Mouse (Mus musculus) kidney, adult 8-10 months (tissue): Measurements from ENCODE around the gene Iqgap2.

Experiments used
- DNase-seq, 2 experiments: peaks; one replicate each; pipeline ENCODE4 v3.0.0; 2022

The Iqgap2 gene

GRCm38 (mm10) chr13:95610786-95611562, 280.7 kb downstream of the Iqgap2 start:
- DNase-seq: no peak

DNA sequence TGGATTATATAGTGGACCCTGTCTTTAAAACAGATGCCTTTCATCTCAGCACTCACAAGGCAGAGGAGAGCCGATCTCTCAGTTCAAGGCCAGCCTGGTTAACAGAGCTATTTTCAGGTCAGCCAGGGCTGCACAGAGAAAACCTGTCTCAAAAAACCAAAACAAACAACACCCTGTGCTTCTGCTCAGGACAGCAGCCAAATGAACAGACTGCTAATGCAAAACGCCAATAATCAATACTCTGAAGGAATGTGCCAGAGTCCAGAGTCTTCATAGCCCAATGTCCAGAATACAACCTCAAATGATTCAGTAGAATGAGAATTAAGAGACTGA, 282.7 kb downstream of the Iqgap2 start:
- DNase-seq: no peak

GRCm38 (mm10) chr13:95608416-95609087, 283.2 kb downstream of the Iqgap2 start:
- no peak for DNase-seq

DNA sequence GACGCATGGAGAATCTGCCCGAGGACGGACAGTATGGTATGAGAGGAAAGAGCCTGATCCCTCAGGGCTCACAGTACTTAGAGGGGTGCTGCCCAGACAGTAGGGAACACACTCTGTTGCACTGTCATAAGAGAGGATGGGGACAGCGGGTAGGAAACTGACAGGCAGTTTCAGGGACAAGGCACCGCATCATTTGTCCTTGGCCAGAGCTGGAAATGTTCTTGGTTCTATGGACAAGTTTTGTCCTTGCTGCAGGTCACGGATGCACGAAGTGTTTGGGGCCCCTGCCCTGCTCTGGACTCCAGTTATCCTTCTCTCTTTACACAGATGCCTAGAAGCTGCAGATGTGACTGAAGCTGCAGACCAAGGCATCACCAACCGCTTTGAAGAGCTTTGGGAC, 284.7 kb downstream of the Iqgap2 start:
- no peak for DNase-seq

DNA sequence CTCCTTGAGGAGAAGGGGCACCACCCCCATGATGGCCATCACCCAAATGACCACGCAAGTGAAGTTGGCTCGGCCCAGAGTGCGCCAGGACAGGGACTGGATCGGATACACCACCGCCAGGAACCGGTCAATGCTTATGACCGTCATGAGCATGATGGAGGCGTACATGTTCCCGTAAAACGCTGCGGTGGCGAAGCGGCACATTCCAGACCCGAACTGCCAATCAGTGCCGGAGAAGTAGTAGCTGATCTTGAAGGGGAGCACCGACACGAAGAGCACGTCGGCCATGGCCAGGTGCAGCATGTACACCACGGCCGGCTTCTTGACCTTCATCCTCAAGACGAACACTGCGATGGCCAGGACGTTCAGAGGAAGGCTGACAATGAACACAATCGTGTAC, 287.4 kb downstream of the Iqgap2 start:
- no peak for DNase-seq

DNA sequence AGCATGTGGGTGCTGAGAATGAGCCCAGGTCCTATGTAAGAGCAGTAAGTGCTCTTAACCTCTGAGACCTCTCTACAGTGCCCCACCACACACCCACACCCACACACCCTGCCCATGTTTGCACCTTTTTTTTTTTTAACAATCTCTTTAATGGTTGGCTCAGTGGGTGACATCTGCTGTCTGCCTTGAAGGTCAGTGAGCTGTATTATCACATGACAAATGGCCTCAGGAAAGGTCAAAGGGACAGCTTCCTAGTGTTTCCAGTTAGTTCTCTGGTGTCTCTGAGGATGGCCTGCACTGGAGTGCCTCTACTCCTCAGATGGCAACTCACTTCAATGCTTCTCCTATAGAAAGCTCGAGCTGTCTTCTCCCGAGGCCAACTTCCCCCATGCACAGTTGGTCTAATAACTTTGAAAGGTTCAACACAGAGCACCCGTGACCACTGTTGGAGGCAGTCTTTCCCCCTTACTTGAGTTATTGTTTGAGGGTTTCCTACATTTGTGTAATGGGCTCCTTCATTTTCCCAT, 291.8 kb downstream of the Iqgap2 start:
- DNase-seq: no peak

- DNase-seq: no peak
Measured at GRCm38 (mm10) chr13:95598232-95598920, 293.3 kb downstream of the Iqgap2 start.

DNA sequence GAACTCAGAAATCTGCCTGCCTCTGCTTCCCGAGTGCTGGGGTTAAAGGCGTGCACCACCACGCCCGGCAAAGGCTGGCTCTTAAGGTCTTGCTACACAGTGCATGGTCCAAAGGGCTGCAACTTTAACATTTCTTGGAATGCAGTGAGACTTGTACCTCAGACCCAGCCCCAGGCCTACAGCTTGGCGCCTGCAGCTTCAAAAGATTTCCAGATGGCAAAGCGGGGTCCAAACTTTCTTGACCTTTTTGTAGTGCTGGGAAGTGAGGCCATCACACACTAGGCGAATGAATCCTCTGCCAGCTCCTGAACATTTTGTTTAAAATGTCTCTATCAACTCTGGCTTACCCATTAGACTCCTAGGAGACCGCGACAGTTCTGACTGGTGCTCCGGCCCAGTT, 294.1 kb downstream of the Iqgap2 start:
- DNase-seq: no peak

DNA sequence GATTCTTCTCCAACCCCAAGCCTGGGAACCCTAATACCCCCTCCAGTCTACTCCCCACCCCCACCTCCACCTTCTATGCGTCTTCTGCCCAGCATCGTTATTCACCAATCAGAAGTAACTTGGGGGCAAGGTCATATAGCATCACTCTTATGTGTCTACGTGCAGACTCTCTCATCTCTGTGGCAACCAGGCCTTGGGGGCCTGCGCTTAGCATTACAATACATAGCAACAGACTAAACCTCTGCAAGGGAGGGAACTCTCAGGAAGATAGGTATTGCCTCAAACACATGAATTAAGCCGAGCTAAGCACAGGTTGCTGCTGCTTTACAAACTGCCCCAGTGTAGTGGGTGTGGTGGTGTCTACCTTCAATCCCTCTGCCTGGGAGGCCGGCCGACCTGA, 295.0 kb downstream of the Iqgap2 start:
- DNase-seq: no peak

- no peak for DNase-seq
Measured at GRCm38 (mm10) chr13:95595921-95596320, 295.8 kb downstream of the Iqgap2 start.

DNA sequence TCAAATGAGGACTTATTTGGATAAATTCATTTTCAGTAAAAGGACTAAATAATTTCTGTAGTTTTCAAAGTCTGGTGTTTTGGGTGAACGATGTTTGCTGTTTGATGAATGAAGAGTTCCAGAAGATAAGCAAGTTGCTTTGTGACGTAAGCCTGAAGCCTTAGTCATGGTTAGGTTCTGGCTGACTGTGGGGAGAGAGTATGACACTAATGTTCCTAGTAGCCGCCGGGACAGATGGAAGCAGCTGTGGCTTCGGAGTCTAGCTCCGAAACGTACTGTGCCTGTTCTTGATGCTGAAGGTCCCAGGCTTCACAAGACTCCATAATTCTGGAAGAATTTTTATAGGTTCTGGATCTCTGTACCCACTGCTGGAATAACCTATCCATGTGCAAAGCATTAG, 296.3 kb downstream of the Iqgap2 start:
- no peak for DNase-seq

DNA sequence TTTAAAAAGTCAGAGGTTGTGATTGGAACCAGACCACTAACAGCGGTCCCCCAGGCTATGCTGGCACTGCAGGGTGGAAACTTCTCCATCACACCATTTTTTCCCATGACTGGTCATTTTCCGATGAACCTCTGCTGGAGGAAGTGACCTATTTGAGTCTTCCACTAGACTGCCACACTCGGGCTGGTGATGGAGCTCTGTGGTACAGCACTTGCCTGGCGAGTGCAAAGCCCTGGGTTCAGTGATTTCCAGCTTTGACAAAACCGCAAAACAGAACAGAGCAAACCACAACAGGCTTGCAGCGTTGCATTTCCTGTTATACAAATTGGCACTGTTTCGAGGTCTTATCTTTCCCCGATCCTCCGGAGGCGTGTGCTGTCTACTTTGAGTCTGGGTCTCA, 298.9 kb downstream of the Iqgap2 start:
- no peak for DNase-seq

- DNase-seq: no peak
Measured at GRCm38 (mm10) chr13:95591606-95592005, 300.1 kb downstream of the Iqgap2 start.

DNA sequence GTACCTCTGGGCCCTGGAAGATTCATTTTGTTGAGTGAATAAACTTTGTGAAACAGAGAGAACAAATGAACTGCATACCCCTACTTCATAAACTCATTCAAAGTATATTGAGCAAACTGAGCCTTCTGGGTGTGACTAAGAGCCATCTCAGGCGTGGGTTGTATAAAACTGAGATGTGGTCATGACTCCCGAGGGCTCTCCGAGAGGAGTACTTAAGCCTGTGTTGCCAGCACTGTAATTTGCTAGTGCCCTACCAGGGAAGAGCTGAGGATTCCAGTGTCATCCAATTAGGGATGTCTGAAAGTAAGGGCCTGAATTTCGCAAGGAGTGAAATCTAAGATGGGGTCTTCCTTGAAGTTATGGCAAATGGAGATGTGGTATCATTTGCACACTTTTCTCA, 304.1 kb downstream of the Iqgap2 start:
- no peak for DNase-seq

DNA sequence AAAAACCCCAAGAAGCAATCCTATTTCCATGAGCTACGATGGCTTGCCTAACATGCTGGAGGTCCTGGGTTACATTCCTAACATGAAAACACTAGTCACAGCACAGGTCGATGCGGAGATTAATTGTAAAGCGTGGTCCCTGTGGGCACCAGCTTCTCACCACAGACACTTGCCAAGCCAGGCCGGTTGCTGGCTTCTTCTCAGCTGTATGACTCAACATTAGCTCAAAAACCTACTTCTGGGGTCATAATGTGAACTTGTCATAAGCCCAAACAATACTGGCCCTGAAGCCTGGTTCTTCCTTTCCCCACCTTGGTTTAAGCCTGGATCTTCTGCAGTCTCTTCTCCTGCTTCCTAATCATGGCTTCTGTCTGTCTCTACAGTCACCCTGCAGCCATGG, 306.8 kb downstream of the Iqgap2 start:
- no peak for DNase-seq

DNA sequence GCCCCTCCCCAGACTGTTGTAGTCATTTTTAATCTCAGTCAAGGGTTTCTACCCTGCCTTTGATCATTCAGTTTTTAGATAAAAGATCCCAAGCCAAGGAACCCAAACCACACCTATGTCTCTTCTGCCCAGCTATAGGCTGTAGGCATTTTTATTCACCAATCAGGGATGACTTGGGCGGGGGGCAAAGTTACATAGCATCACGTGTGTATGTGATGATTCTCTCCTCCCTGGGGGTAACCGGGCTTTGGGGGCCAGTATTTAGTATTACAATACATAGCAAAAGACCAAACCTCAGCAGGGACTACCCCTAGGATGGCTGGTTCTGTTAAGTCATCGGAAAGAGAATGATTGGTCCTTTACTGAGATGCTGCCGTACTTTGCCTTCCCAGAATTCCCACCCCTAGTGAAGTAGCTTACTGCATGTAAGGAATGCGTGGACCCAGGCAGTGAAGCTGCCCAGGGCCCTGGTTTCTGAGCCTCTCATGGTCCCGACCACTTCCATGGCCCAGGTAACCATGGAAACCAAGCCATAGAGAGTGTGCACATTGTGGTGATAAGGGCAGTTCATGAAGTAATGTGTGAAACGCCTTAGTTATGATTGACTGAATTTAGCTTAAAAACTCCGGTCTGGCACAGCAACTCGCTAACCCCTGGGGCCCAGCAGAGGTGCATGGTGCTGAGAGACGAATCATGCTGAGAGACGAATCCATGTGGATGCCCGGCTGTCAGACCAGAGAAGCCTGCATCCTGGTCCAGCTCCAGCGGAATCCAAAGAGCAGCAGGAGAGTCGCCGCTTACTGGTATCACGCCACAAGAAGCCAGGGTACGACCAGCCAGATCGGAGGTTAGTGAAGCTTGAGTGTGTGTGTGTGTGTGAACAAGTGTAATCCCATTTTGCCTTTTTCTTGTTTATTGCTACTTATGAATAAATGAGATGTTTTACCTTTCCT, 308.2 kb downstream of the Iqgap2 start:
- DNase-seq: no peak

DNA sequence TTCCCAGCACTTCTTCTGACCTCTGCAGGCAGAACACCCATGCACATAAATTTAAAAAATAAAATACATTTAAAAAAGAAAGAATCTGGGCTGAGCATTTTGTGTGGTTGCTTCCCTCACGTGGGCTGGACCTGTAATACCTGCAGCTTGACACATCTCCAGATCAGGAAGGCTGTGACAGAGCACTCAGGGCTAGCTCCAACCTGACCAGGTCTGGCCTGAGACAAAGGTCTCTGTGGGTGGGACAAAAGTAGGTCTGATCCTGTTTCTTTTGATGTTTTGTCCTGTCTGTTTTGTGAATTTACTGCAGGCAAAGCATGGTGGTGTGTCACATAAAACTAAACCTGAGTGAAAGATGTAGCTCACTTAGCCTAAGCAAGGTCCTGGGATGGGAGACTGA, 309.9 kb downstream of the Iqgap2 start:
- DNase-seq: no peak

DNA sequence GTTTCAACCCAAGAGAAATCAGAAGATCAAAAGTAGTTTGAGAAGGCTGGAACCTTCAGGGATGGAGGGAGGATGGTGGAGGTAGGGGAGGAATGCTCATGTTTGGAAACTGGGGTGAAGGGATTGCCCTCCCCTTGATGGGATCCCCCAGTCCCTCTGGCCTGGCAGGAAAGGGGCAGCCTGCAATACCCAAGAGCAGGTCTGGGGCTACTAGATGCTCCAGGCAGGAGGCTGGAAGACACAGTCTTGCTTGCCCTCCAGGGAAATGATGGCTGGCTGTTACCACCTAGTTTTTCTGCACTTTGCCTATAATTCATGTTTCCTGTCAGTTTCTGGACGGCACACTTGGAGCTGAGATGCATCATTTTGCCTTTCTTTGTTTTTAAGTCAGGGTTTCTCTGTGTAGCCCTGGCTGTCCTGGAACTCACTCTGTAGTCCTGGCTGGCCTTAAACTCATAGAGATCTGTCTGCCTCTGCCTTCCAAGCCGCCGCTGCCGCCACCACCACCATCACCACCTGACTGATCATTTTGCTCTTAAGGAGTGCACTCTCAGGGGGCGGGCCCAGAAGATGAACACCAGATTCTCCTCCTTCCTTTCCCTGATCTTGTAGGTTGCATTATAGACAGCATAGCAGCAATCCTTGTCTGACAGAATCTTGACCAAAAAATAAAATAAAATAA, 313.6 kb downstream of the Iqgap2 start:
- DNase-seq: no peak
